Mouse (Mus musculus): ENCODE results near the gene Ccdc134. TPM values are rescaled to one million over a fixed set of nuclear protein-coding genes. Genes with fewer than 3 reads are reported as not detected.
A peak's percentile ranks its signal among the peaks of the same experiment; 100 is the strongest.

The Ccdc134 gene
- polyA plus RNA-seq, 1 experiment from 2014 or later: 30.3 TPM

DNA sequence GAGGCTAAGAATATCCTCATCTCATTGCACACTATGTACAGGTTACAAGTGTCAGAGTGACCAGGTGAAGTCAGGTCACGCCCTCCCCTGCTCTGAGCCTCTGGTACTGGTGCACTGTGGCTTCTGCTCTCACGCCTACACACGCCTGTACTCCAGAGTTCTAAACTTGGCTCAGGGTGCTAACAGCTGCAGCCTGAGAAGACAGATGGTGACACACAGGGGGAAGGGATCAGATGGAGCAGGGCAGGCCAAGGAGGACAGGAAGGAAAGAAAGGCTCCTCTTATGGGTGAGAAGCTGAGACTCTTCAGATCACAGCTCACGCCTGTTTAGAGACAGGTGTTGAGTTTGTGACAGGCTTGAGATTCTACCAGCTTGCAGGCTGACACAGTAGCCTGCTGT, 7.7 kb downstream of the Ccdc134 start:
- 89% methylated on average over 4 of the region's 4 CpGs for WGBS
- ATAC-seq (ENCODE audit: low FRiP score, low read depth): peak; percentile 74
- H3K27ac ChIP-seq: no peak overlapping the region
- no peak overlapping the region for H3K4me3 ChIP-seq
- H3K36me3 ChIP-seq: peaks cover 32% of the 10 kb centered on the region
- H3K9ac ChIP-seq: no peak overlapping the region
- H3K4me2 ChIP-seq (replicated peaks): no peak overlapping the region
- no peaks in the 10 kb centered on the region for H3K4me1 ChIP-seq
- no peaks in the 10 kb centered on the region for H3K27me3 ChIP-seq
- no peaks in the 10 kb centered on the region for H3K9me3 ChIP-seq

DNA sequence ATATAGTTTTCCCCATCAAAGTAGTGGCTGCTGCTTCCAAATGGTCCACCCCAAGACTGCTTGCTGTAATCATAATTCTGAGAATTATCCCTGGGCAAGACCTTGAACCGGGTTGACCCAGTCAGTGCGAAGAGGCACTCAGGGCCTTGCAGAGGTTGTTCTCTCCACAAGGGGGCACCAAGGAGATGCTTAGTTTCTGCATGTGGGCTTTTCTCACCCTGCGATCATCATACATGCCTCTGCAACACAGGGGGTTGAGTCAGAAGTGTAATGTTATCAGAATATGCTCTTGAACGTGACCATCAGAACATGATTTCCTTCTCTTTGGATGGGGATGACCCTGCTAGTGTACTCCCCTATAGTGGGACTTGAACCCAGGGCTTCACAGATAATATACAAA, 10.8 kb downstream of the Ccdc134 start:
- H3K27me3 ChIP-seq: no peaks in the 10 kb centered on the region
- no peak overlapping the region for H3K27ac ChIP-seq
- no peaks in the 10 kb centered on the region for H3K4me1 ChIP-seq
- H3K9ac ChIP-seq: no peak overlapping the region
- no peaks in the 10 kb centered on the region for H3K9me3 ChIP-seq
- no peak overlapping the region for H3K4me2 ChIP-seq (replicated peaks)
- 65% methylated on average over 4 of the region's 4 CpGs for WGBS
- peaks cover 29% of the 10 kb centered on the region for H3K36me3 ChIP-seq
- ATAC-seq (ENCODE audit: low FRiP score, low read depth): no peak
- no peak overlapping the region for H3K4me3 ChIP-seq

DNA sequence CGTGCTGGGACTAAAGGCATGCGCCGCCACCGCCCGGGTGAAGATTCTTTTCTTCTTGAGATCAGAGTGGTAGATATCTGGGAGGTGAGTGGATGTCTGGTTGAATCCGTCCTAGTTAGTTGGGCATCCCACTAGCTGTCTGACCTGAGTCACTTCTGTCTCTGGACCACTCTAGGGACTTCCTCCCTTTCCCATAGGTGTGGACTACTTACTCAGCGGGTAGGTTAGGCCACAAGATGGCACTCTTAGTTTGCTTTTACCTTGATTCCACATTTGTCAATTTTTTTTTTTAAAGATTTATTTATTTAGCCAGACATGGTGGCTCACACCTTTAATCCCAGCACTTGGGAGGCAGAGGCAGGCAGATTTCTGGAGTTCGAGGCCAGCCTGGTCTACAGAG, 11.5 kb downstream of the Ccdc134 start:
- WGBS: 88% methylated on average over 8 of the region's 8 CpGs
- no peaks in the 10 kb centered on the region for H3K27me3 ChIP-seq

DNA sequence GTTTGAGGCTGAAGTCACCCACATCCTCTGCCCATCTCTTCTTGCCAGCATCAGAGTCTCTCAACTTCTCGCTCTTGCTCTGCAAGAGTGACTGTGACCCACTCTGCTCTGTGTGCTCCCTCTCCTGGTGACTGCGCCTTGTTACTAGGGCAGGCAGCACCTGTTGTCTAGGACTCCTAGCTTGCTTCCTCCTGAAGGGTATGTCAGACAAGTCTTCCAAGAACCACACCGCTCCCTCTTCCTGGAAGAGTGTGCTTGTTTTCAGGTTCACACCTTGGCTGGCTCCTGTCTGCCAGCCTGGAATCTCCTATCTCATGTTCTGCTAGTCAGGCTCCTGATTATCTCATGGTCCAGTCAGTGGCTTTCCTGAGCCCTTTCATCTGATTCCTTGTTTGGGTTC, 12.6 kb downstream of the Ccdc134 start:
- Histone ChIP-seq H3K4me2 (replicated peaks) (no peak overlapping the region), H3K36me3 (peaks cover 27% of the 10 kb centered on the region), H3K27ac (no peak overlapping the region), H3K4me3 (no peak overlapping the region), H3K9me3 (no peaks in the 10 kb centered on the region), H3K27me3 (no peaks in the 10 kb centered on the region), H3K9ac (no peak overlapping the region; the same call in 1 of the 2 replicates), H3K4me1 (peaks cover 1% of the 10 kb centered on the region)
- no peak for ATAC-seq (ENCODE audit: low FRiP score, low read depth)
- 87% methylated on average over 3 of the region's 3 CpGs for WGBS

More for the DNA sequence above, 11.5 kb downstream of the Ccdc134 start:
- H3K9me3 ChIP-seq: no peaks in the 10 kb centered on the region
- no peak overlapping the region for H3K9ac ChIP-seq
- peaks cover 27% of the 10 kb centered on the region for H3K36me3 ChIP-seq
- no peak overlapping the region for H3K4me2 ChIP-seq (replicated peaks)
- H3K4me3 ChIP-seq: no peak overlapping the region
- no peak overlapping the region for H3K27ac ChIP-seq
- no peaks in the 10 kb centered on the region for H3K4me1 ChIP-seq
- ATAC-seq (ENCODE audit: low FRiP score, low read depth): no peak

DNA sequence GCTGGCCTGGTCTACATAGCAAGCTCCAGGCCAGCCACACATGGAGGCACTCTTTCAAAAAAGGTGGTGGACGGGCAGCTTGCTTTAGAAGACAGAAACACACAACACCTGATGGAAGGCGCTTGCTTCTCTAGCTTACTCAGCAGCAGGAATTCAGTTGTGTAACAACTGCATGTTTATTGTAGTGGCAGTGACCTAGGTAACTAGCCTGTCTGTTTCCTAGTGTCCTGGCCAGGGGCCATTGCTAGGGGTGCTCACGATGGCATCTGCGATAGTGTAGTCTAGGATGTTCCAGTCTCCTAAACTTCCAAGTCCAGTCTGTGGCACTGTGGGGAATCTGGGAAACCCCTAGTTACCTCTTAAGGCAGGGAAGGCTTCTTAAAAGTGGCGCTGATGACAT, 16.4 kb downstream of the Ccdc134 start:
- WGBS: 84% methylated on average over 5 of the region's 5 CpGs
- Histone ChIP-seq H3K9ac (no peak overlapping the region), H3K9me3 (no peaks in the 10 kb centered on the region), H3K27me3 (no peaks in the 10 kb centered on the region), H3K27ac (0 out of 2 replicates have a peak overlapping the region, but pooled peaks have one; percentile 33), H3K36me3 (peaks cover 24% of the 10 kb centered on the region), H3K4me3 (no peak overlapping the region), H3K4me1 (peaks cover 22% of the 10 kb centered on the region), H3K4me2 (replicated peaks) (no peak overlapping the region)
- ATAC-seq (ENCODE audit: low FRiP score, low read depth): no peak

DNA sequence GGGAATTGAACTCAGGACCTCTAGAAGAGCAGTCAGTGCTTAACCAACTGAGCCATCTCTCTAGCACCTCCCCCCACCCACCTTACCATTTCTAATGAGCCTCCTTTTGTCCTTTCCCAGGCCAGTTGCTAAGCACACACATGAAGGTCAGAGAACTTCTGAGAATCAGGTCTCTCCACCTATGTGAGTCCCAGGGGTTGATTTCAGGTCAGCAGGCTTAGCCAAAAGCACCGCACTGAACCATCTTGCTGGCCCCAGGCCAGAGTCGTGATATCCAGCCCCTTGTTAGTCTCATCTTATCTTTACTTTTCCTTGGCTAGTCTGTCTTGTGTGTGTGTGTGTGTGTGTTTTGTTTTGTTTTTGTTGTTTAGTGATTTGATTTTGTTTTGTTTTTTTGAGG, 17.7 kb downstream of the Ccdc134 start:
- 63% methylated on average over 2 of the region's 2 CpGs for WGBS
- H3K36me3 ChIP-seq: peaks cover 18% of the 10 kb centered on the region
- ATAC-seq (ENCODE audit: low FRiP score, low read depth): no peak

DNA sequence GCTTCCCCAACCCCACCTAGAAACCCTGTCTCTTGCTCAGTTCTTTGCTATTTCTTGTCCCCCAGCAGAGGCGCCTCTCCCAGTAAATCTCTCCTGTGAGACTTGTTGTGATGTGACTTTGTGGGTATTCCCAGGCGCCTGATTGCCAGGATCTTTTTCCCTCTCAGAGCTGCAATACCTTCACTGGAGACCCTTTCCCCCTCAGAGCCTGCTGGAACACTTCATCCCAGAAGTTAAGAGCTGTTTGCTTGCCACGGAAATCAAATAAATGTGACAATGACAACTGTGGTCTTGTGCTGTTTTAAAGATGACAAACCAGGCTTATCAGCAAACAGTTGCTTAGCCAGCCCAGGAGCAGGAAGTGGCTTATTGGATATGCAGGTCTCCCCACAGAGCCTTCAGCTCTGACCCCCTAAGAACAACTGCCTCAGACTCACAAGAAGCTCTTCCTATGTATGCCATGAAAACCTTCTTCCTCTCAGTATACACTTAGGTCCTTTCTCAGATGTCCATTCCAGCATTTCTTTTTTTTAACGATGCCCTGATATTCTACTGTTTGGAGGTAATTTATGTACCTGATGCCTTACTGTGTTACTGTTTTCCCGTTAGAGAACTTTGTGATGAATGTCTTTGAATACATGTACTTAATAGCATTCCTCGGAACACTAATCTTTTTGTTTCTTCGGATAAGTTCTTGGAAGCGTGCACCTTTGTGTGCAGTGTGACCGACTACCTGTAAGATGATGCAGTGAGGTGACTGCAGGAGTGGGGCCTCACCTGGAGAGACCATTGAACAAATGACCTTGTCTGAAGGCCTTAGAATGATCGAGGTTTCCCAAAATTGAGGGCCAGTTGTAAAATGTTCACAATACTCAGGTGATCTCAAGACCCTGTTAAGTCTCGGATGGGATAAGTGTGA, 18.4 kb downstream of the Ccdc134 start:
- no peak for ATAC-seq (ENCODE audit: low FRiP score, low read depth)
- Histone ChIP-seq H3K9ac (0 out of 2 replicates have a peak overlapping the region, but pooled peaks have one; percentile 13), H3K27me3 (no peaks in the 10 kb centered on the region), H3K27ac (peak overlapping the region; percentile 95), H3K9me3 (no peaks in the 10 kb centered on the region), H3K4me1 (peaks cover 30% of the 10 kb centered on the region), H3K36me3 (peaks cover 12% of the 10 kb centered on the region), H3K4me3 (peak overlapping the region; percentile 87), H3K4me2 (replicated peaks) (peak overlapping the region; percentile 78)
- WGBS: 12% methylated on average over 11 of the region's 11 CpGs

More for the DNA sequence above, 17.7 kb downstream of the Ccdc134 start:
- no peaks in the 10 kb centered on the region for H3K9me3 ChIP-seq
- H3K4me2 ChIP-seq (replicated peaks): no peak overlapping the region
- no peaks in the 10 kb centered on the region for H3K27me3 ChIP-seq
- no peak overlapping the region for H3K9ac ChIP-seq
- peaks cover 27% of the 10 kb centered on the region for H3K4me1 ChIP-seq
- peak overlapping the region; percentile 95 for H3K27ac ChIP-seq
- H3K4me3 ChIP-seq: no peak overlapping the region

DNA sequence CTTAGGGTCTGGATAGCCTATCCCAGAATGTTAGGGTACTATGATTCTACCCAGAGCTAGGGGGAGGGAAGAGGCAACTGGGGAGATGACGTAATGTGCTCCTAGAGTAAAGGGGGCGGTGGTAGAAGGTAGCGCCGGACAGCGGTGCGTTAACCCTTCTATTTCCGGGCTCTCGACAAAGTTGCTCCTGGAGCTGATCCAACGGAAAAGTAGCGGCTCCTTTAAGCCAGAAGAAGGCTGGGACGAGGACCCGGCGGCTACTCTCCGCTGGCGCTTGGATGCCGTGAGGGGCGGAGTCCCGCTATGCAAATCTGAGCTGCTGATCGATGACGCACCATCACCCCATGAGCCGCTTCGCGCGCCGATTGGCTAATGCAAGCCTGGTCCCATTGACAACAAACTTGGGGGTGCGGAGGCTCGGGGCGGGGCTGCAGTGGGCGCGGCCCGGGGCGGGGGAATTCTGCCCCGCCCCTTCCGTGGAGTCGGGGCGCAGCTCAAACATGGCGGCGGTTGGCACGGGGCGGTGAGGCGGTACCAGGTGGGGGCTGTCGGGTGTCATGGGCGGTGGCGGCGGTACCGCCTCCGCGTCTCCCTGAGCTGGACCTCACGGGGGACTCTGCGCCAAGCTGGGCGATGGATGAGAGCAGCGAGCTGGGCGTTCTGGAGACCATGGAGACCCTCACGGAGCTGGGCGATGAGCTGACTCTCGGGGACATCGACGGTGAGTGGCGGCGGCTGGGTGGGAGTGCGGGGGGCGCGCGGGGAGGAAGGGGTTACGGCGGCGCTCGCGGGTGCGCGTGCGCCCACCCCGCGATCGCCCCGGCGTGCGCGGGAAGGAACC, 19.3 kb downstream of the Ccdc134 start, which contains the start of gene Srebf2:
Gene Srebf2 (plus strand): TSS at position 412 of the 841 bp plus-strand sequence.
- peaks cover 7% of the 10 kb centered on the region for H3K36me3 ChIP-seq
- H3K4me3 ChIP-seq: peak within 1 kb of the TSS; percentile 87
- H3K4me2 ChIP-seq (replicated peaks): peak within 1 kb of the TSS; percentile 78
- no peaks in the 10 kb centered on the region for H3K27me3 ChIP-seq
- ATAC-seq (ENCODE audit: low FRiP score, low read depth): peak; percentile 97
- peak within 1 kb of the TSS; percentile 96 for H3K27ac ChIP-seq
- H3K4me1 ChIP-seq: peaks cover 31% of the 10 kb centered on the region
- no peaks in the 10 kb centered on the region for H3K9me3 ChIP-seq
- H3K9ac ChIP-seq: peak within 1 kb of the TSS; percentile 91
- WGBS: under 1% methylated on average over 69 of the region's 79 CpGs

DNA sequence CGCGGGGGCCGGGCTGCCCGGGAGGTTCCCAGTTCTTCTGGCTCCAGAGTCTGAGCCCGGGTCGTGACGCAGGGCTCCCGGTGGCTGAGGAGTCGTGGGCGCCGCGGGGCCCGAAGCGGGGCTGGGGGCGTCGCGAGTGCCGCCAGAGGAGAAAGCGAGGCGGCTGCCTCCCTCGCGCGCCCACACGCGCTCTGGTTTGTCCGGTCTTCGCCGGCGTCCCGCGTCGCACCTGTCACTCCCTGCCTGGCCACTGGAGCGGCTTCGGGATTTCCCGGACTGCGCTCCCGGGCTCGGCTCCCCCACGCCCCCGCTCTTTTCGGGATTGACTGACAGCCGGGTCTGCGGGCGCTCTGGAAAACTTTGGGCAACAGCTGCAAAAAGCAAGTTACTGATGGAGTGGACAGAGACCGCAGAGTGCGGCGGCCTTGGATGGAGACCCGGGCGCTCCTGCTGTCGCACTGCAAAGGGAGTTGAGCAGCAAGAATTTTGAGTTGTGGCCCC, 19.9 kb downstream of the Ccdc134 start:
- no peaks in the 10 kb centered on the region for H3K27me3 ChIP-seq
- H3K9ac ChIP-seq: peak overlapping the region; percentile 91
- peaks cover 10% of the 10 kb centered on the region; the same call in 1 of the 2 replicates for H3K36me3 ChIP-seq
- H3K4me2 ChIP-seq (replicated peaks): peak overlapping the region; percentile 78
- peak overlapping the region; percentile 87 for H3K4me3 ChIP-seq
- peaks cover 37% of the 10 kb centered on the region for H3K4me1 ChIP-seq
- WGBS: under 1% methylated on average over 50 of the region's 50 CpGs
- H3K27ac ChIP-seq: peak overlapping the region; percentile 96
- 0 out of 2 replicates have a peak, but pooled peaks have one; percentile 3 for ATAC-seq (ENCODE audit: low FRiP score, low read depth)
- H3K9me3 ChIP-seq: no peaks in the 10 kb centered on the region

DNA sequence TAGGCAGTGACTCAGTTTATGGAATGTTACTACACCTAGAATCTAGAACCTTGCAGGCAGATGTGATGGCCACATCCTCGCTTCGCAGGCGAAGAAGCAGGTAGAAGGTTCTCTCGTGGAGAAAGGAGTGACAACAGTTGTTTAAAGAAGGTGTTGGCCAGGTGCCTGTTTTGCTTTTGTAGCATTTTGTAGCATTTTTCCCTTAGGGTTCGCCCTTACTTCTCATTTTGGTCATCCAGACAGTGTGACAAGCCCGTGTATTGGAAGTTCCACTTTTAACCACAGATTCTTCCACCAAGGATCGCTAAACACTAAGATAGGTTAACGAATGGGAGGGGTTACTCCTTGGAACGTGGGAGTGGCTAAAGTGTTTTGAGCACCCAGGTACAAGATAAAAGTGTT, 20.8 kb downstream of the Ccdc134 start:
- Histone ChIP-seq H3K9ac (peak overlapping the region; percentile 91), H3K4me2 (replicated peaks) (peak overlapping the region; percentile 78), H3K36me3 (peaks cover 10% of the 10 kb centered on the region; the same call in 1 of the 2 replicates), H3K4me1 (peaks cover 44% of the 10 kb centered on the region), H3K4me3 (peak overlapping the region; percentile 87), H3K27ac (peak overlapping the region; percentile 6; the same call in 1 of the 2 replicates), H3K9me3 (no peaks in the 10 kb centered on the region), H3K27me3 (no peaks in the 10 kb centered on the region)
- whole genome bisulfite sequencing: 19% methylated on average over 9 of the region's 9 CpGs
- ATAC-seq (ENCODE audit: low FRiP score, low read depth): no peak

DNA sequence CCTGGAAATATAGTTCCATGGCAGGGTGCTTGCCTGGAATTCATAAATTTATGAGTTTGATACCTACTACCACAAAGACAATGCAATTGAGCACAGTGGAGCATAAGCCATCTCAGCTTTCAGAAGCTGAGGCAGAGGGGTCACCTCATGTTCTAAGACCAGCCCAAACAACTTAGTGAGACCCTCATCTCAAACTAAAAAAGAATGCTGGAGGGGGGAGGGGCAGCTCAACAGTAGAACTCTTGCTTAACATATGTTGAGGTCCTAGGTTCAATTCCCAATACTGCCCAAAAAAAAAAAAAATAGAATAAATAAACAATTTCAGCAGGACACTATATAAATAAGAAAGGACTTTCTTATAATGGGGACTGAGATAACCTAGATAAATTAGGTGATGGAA, 22.3 kb downstream of the Ccdc134 start:
- H3K9me3 ChIP-seq: no peaks in the 10 kb centered on the region

More for the DNA sequence above, 22.3 kb downstream of the Ccdc134 start:
- Histone ChIP-seq H3K27me3 (no peaks in the 10 kb centered on the region), H3K27ac (no peak overlapping the region), H3K4me3 (no peak overlapping the region), H3K36me3 (peaks cover 15% of the 10 kb centered on the region; the same call in 1 of the 2 replicates), H3K4me1 (peaks cover 46% of the 10 kb centered on the region), H3K4me2 (replicated peaks) (no peak overlapping the region), H3K9ac (no peak overlapping the region)
- ATAC-seq (ENCODE audit: low FRiP score, low read depth): no peak

Measured in limb, embryonic 13.5 days (tissue).